Mouse (Mus musculus) spleen, adult 2 months (tissue): ENCODE results near the gene Krtap13-1. TPM values are rescaled to one million over a fixed set of nuclear protein-coding genes. Genes with fewer than 3 reads are reported as not detected.
"Not testable (repeated sequence)": the region's sequence is repeated elsewhere in the genome, so short reads cannot be mapped to it uniquely, and the experiment has no call there.

Source experiments
- DNase-seq, 2 experiments: peaks; one replicate each; pipeline versions ENCODE4 v3.0.0 to v3.0.0-alpha.2; 2012 to 2021; ENCODE audit warnings: low spot score in 2 of 2, low read depth in 1 of 2
- H3K27ac ChIP-seq: fragments of 200-500 bp; 2 replicates; pipeline ENCODE4 v1.5.1; 2012; ENCODE audit warnings: low read length, inconsistent platforms; ENCODE audit not compliant: insufficient read depth
- H3K27me3 ChIP-seq: fragments of 200-500 bp; 2 replicates; pipeline ENCODE4 v1.6.1; 2012; ENCODE audit warnings: mild to moderate bottlenecking, moderate library complexity, low read length, inconsistent platforms; ENCODE audit not compliant: control insufficient read depth, insufficient read depth
- H3K36me3 ChIP-seq: fragments of 200-500 bp; 2 replicates; pipeline ENCODE4 v1.6.1; 2012; ENCODE audit warnings: mild to moderate bottlenecking, low read length, inconsistent platforms; ENCODE audit not compliant: control insufficient read depth, insufficient read depth
- H3K4me1 ChIP-seq: fragments of 200-500 bp; 2 replicates; pipeline ENCODE4 v1.6.1; 2011; ENCODE audit warnings: inconsistent platforms; ENCODE audit not compliant: control insufficient read depth, insufficient read depth, insufficient read length
- H3K4me3 ChIP-seq: fragments of 200-500 bp; 2 replicates; pipeline ENCODE4 v1.5.1; 2011; ENCODE audit warnings: mild to moderate bottlenecking, inconsistent platforms; ENCODE audit not compliant: insufficient read depth, insufficient read length; ENCODE audit errors: extremely low read depth
- CTCF ChIP-seq: fragments of 200-500 bp; IDR thresholded peaks from 2 replicates; pipeline ENCODE4 v1.5.1; 2011; ENCODE audit warnings: mild to moderate bottlenecking, inconsistent platforms; ENCODE audit not compliant: insufficient read depth, insufficient read length, insufficient replicate concordance; ENCODE audit errors: extremely low read depth
- POLR2A ChIP-seq: fragments of 200-500 bp; IDR thresholded peaks from 2 replicates; pipeline ENCODE4 v1.6.1; 2011; ENCODE audit warnings: low read depth, low read length, inconsistent platforms
- WGBS: fragments of 180-500 bp; shearing (Covaris S2); methylation state at CpG from one replicate; pipeline ENCODE4 v1.1.7; 2018; 5-methylcytosine and 5-hydroxymethylcytosine counted together
- polyA plus RNA-seq: library from polyadenylated mRNA; depleted of rRNA; stranded (reverse); fragments of >200 nt; gene quantifications from 2 replicates; pipeline ENCODE4 v1.2.3, GENCODE M21; 2012

Krtap13-1 gene
- polyA plus RNA-seq, 1 experiment = not detected

GRCm38 (mm10) chr16:88711245-88711644 is 17.4 kb upstream of the Krtap13-1 start:
- Histone ChIP-seq H3K4me1 (no peaks in the 10 kb centered on the region), H3K4me3 (no peak overlapping the region), H3K27me3 (no peaks in the 10 kb centered on the region), H3K27ac (no peak overlapping the region), H3K36me3 (no peaks in the 10 kb centered on the region)
- no peak for TF ChIP-seq POLR2A
- no peak for TF ChIP-seq CTCF
- DNase-seq = no peak
- WGBS = 86% methylated on average over 6 of the region's 6 CpGs

GRCm38 (mm10) chr16:88716549-88716948 is 12.1 kb upstream of the Krtap13-1 start:
- TF ChIP-seq POLR2A (no peak), CTCF (no peak)
- Histone ChIP-seq H3K4me3 (no peak overlapping the region), H3K4me1 (no peaks in the 10 kb centered on the region), H3K36me3 (no peaks in the 10 kb centered on the region), H3K27ac (no peak overlapping the region), H3K27me3 (no peaks in the 10 kb centered on the region)
- no peak for DNase-seq

GRCm38 (mm10) chr16:88720031-88720430 is 8.6 kb upstream of the Krtap13-1 start:
- H3K27ac ChIP-seq = no peak overlapping the region
- WGBS = 57% methylated on average over 1 of the region's 1 CpGs
- H3K36me3 ChIP-seq = no peaks in the 10 kb centered on the region
- H3K4me1 ChIP-seq = no peaks in the 10 kb centered on the region
- no peak overlapping the region for H3K4me3 ChIP-seq
- no peak for TF ChIP-seq POLR2A
- no peak for TF ChIP-seq CTCF
- no peaks in the 10 kb centered on the region for H3K27me3 ChIP-seq
- no peak for DNase-seq

GRCm38 (mm10) chr16:88735391-88735790 is 6.7 kb downstream of the Krtap13-1 start:
- 29% methylated on average over 2 of the region's 2 CpGs for WGBS
- no peaks in the 10 kb centered on the region for H3K27me3 ChIP-seq
- H3K4me3 ChIP-seq = no peak overlapping the region
- H3K36me3 ChIP-seq = no peaks in the 10 kb centered on the region
- no peak for DNase-seq
- no peak overlapping the region for H3K27ac ChIP-seq
- H3K4me1 ChIP-seq = no peaks in the 10 kb centered on the region
- TF ChIP-seq POLR2A (no peak), CTCF (no peak)

GRCm38 (mm10) chr16:88744750-88745340 is 16.2 kb downstream of the Krtap13-1 start:
- no peak for DNase-seq
- H3K4me3 ChIP-seq = no peak overlapping the region
- H3K4me1 ChIP-seq = no peaks in the 10 kb centered on the region
- WGBS = 62% methylated on average over 4 of the region's 4 CpGs
- no peak overlapping the region for H3K27ac ChIP-seq
- no peaks in the 10 kb centered on the region for H3K36me3 ChIP-seq
- no peaks in the 10 kb centered on the region for H3K27me3 ChIP-seq
- TF ChIP-seq CTCF (no peak), POLR2A (no peak)

- Histone ChIP-seq H3K4me3 (no peak overlapping the region), H3K36me3 (no peaks in the 10 kb centered on the region), H3K27me3 (no peaks in the 10 kb centered on the region), H3K27ac (no peak overlapping the region), H3K4me1 (no peaks in the 10 kb centered on the region)
- 61% methylated on average over 4 of the region's 4 CpGs for WGBS
- TF ChIP-seq POLR2A (no peak), CTCF (no peak)
- DNase-seq = no peak
Observed at GRCm38 (mm10) chr16:88747943-88748342, 19.3 kb downstream of the Krtap13-1 start.

GRCm38 (mm10) chr16:88751535-88751934 is 22.9 kb downstream of the Krtap13-1 start, which contains the start of gene Krtap13:
Krtap13 (minus strand) TSS chr16:88751635.
- H3K27me3 ChIP-seq, H3K36me3 ChIP-seq, H3K27ac ChIP-seq, H3K4me1 ChIP-seq, H3K4me3 ChIP-seq, DNase-seq: not testable (repeated sequence)
- WGBS = 84% methylated on average over 3 of the region's 3 CpGs

GRCm38 (mm10) chr16:88758547-88758946 is 29.9 kb downstream of the Krtap13-1 start, which contains the start of gene 2310034C09Rik:
2310034C09Rik (plus strand) TSS chr16:88758847.
- H3K27me3 ChIP-seq, DNase-seq, H3K27ac ChIP-seq, H3K36me3 ChIP-seq, H3K4me1 ChIP-seq, H3K4me3 ChIP-seq: not testable (repeated sequence)
- 92% methylated on average over 3 of the region's 3 CpGs for WGBS
